Mouse (Mus musculus) intestine, embryonic 16.5 days (tissue): ENCODE results near the gene Piwil4. TPM values are rescaled to one million over a fixed set of nuclear protein-coding genes. Genes with fewer than 3 reads are reported as not detected.

ENCODE experiments used
- ATAC-seq: fragments of 200-750 bp; cut with Nextera tagmentation; 2 replicates; pipeline ENCODE4 v1.8.0; 2017; ENCODE audit warnings: moderate TSS enrichment, moderate library complexity
- H3K27ac ChIP-seq: fragments of 300-500 bp; sonication (generic); 2 replicates; pipeline ENCODE4 v1.5.1; 2014; ENCODE audit warnings: mild to moderate bottlenecking, low read length
- H3K27me3 ChIP-seq: fragments of 300-500 bp; sonication (generic); replicated peaks from 2 replicates; pipeline ENCODE4 v1.6.1; 2014; ENCODE audit warnings: low read length, control low read depth, mixed read lengths; ENCODE audit not compliant: control insufficient read depth, insufficient read depth
- H3K36me3 ChIP-seq: fragments of 300-500 bp; sonication (generic); 2 replicates; pipeline ENCODE4 v1.6.1; 2014; ENCODE audit warnings: low read length, control low read depth; ENCODE audit not compliant: control insufficient read depth, insufficient read depth
- H3K4me1 ChIP-seq: fragments of 300-500 bp; sonication (generic); 2 replicates; pipeline ENCODE4 v1.6.1; 2014; ENCODE audit warnings: low read length, control low read depth, mixed read lengths; ENCODE audit not compliant: control insufficient read depth, insufficient read depth
- H3K4me2 ChIP-seq: fragments of 300-500 bp; sonication (generic); 2 replicates; pipeline ENCODE4 v1.6.1; 2014; ENCODE audit warnings: low read depth, low read length, control low read depth
- H3K4me3 ChIP-seq: fragments of 300-500 bp; sonication (generic); 2 replicates; pipeline ENCODE4 v1.5.1; 2014; ENCODE audit warnings: mild to moderate bottlenecking, low read length
- H3K9ac ChIP-seq: fragments of 300-500 bp; sonication (generic); 2 replicates; pipeline ENCODE4 v1.6.1; 2014; ENCODE audit warnings: low read depth, low read length
- H3K9me3 ChIP-seq: fragments of 300-500 bp; sonication (generic); 2 replicates; pipeline ENCODE4 v1.6.1; 2016; ENCODE audit warnings: low read length, control low read depth; ENCODE audit not compliant: control insufficient read depth
- WGBS: fragments of 180-500 bp; shearing (Covaris S2); extraction: QIAGEN DNeasy Blood & Tissue Kit; methylation state at CpG from one replicate; pipeline ENCODE4 v1.1.7; 2014; 5-methylcytosine and 5-hydroxymethylcytosine counted together
- polyA plus RNA-seq: library from polyadenylated mRNA; unstranded; fragments of >200 nt; fragmentation: Nextera tagmentation; extraction: Ambion mirVana; gene quantifications from 2 replicates; pipeline ENCODE4 v1.2.1, GENCODE M21; 2015

Gene Piwil4
- polyA plus RNA-seq, 1 experiment from 2014 or later = 0.21 TPM

- H3K4me2 ChIP-seq = no peak overlapping the region
- H3K4me3 ChIP-seq = no peak overlapping the region
- ATAC-seq = peak; percentile 66
- no peak overlapping the region for H3K27ac ChIP-seq
- H3K9me3 ChIP-seq = no peaks in the 10 kb centered on the region
- no peak overlapping the region for H3K9ac ChIP-seq
- H3K4me1 ChIP-seq = 0 out of 2 replicates have a peak, but pooled peaks cover 3% of the 10 kb centered on the region
- no peaks in the 10 kb centered on the region for H3K27me3 ChIP-seq
- 31% methylated on average over 9 of the region's 9 CpGs for WGBS
- H3K36me3 ChIP-seq = no peaks in the 10 kb centered on the region
These were observed 9.5 kb downstream of the Piwil4 start for GRCm38 (mm10) chr9:14730941-14731541.

GRCm38 (mm10) chr9:14728365-14728764, 12.2 kb downstream of the Piwil4 start:
- Histone ChIP-seq H3K4me3 (no peak overlapping the region), H3K9me3 (no peaks in the 10 kb centered on the region), H3K27me3 (no peaks in the 10 kb centered on the region), H3K4me2 (no peak overlapping the region), H3K4me1 (0 out of 2 replicates have a peak, but pooled peaks cover 3% of the 10 kb centered on the region), H3K9ac (no peak overlapping the region), H3K36me3 (no peaks in the 10 kb centered on the region), H3K27ac (no peak overlapping the region)
- no peak for ATAC-seq
- 62% methylated on average over 4 of the region's 4 CpGs for WGBS

DNA sequence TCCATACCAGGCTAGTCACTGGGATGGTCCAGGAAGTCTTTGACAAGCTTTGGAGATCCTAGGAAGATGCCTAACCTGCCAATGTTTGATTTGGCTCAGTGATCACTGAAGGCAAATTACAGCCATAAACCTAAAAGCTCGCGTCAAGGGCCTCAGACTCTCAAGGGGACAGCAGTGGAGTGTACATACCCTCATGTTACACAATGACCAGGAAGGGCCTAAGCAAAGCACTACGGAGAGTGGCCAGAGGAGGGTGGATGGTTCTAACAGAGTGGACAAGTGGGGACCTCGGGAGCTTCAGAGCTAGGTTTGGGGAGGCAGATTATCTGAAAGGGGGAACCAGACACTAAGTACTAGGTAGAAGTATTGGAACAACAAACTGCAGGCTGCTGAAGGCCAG, 13.9 kb downstream of the Piwil4 start:
- H3K27ac ChIP-seq = no peak overlapping the region
- no peak for ATAC-seq
- H3K27me3 ChIP-seq = no peaks in the 10 kb centered on the region
- H3K36me3 ChIP-seq = no peaks in the 10 kb centered on the region
- 68% methylated on average over 4 of the region's 4 CpGs for WGBS
- no peaks in the 10 kb centered on the region for H3K9me3 ChIP-seq
- H3K4me1 ChIP-seq = 0 out of 2 replicates have a peak, but pooled peaks cover 3% of the 10 kb centered on the region
- H3K4me3 ChIP-seq = no peak overlapping the region
- H3K4me2 ChIP-seq = no peak overlapping the region
- H3K9ac ChIP-seq = no peak overlapping the region

DNA sequence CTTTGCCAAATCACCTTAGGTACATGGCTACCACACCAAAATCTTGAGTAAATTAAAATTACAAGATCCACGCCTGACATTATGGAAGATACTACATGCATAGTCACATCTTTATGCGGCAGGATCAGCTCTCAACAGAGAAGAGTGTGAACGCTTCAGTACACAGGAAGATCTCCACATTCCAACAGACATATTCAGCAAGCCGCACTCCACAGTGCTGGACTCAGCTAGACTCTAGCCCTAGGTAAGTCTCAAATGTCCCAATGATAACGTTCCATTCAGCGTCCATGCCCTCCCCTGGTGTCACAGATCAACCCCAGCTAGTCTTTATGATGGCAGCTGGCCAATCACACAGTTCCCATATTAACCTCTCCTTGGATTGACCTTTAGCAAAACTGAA, 14.5 kb downstream of the Piwil4 start:
- Histone ChIP-seq H3K27me3 (no peaks in the 10 kb centered on the region), H3K9ac (no peak overlapping the region), H3K36me3 (no peaks in the 10 kb centered on the region), H3K4me3 (no peak overlapping the region), H3K4me2 (no peak overlapping the region), H3K9me3 (no peaks in the 10 kb centered on the region), H3K4me1 (0 out of 2 replicates have a peak, but pooled peaks cover under 1% of the 10 kb centered on the region), H3K27ac (no peak overlapping the region)
- 83% methylated on average over 6 of the region's 6 CpGs for WGBS
- ATAC-seq = no peak

DNA sequence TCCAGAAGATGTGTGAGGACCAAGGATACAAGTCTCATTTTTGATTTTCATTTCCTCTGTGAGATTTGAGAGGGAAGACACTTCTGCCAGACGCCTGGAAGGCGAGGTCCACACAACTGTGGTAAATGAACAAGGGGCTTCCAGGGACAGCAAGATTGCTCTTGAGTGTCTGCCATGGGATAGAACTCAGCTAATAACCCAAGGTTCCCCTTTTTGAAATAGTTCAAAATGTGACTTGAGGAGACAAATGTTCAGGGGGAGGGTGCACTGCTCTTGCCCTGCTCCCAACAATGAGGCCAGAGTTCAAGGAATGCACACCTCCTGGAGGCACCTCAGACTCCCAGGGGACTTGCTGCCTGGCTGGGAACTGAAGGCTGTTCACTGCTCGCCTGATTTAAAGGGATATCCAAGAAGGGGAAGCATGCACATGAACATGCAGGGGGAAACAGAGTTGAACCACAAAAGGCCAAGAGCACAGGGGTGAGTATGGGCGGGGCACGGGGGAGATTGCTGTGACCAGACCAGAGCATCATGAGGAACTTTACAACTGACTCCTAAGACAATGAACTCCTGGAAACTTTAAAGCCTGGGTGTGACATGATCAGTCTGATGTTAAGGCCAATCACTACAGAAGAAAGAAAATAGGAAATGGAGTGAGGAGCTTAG, 15.6 kb downstream of the Piwil4 start:
- Histone ChIP-seq H3K4me1 (no peaks in the 10 kb centered on the region), H3K9ac (no peak overlapping the region), H3K4me3 (no peak overlapping the region), H3K27ac (no peak overlapping the region), H3K4me2 (no peak overlapping the region), H3K27me3 (no peaks in the 10 kb centered on the region), H3K36me3 (no peaks in the 10 kb centered on the region), H3K9me3 (no peaks in the 10 kb centered on the region)
- WGBS = 69% methylated on average over 5 of the region's 5 CpGs
- ATAC-seq = no peak

DNA sequence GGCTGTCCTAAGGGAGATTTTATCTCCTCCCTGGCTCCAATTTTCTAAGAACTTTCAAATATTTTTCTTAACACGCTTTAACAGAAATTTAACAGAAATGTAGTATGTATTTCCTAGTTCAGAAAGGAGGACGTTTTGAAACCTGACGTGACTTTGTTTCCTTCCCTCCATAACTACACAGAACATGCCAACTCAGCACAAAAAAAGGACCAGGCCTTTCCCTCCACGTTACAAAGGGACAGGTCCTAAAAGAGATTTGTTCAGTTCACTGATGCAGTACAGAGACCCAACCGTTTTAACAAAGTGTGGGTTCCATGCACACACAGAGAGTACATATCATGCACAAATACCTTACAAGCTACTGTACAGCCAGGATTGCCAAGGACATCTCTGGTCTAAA, 18.9 kb downstream of the Piwil4 start:
- WGBS = 76% methylated on average over 5 of the region's 5 CpGs
- no peak overlapping the region for H3K27ac ChIP-seq

GRCm38 (mm10) chr9:14720384-14720783, 20.1 kb downstream of the Piwil4 start:
- WGBS = 47% methylated on average over 2 of the region's 2 CpGs
- no peaks in the 10 kb centered on the region for H3K9me3 ChIP-seq
- H3K9ac ChIP-seq = no peak overlapping the region
- no peak overlapping the region; the same call in 1 of the 2 replicates for H3K27ac ChIP-seq
- peak; percentile 69 for ATAC-seq
- H3K4me3 ChIP-seq = no peak overlapping the region
- peaks cover 4% of the 10 kb centered on the region for H3K4me1 ChIP-seq
- H3K4me2 ChIP-seq = no peak overlapping the region
- H3K27me3 ChIP-seq = no peaks in the 10 kb centered on the region
- no peaks in the 10 kb centered on the region for H3K36me3 ChIP-seq

More for the DNA sequence above, 18.9 kb downstream of the Piwil4 start:
- Histone ChIP-seq H3K27me3 (no peaks in the 10 kb centered on the region), H3K4me1 (peaks cover 4% of the 10 kb centered on the region), H3K36me3 (no peaks in the 10 kb centered on the region), H3K4me3 (no peak overlapping the region), H3K9me3 (no peaks in the 10 kb centered on the region), H3K9ac (no peak overlapping the region), H3K4me2 (no peak overlapping the region)
- ATAC-seq = no peak

- Histone ChIP-seq H3K27ac (no peak overlapping the region), H3K4me2 (peak overlapping the region; percentile 38), H3K4me3 (no peak overlapping the region), H3K4me1 (peaks cover 4% of the 10 kb centered on the region), H3K9ac (no peak overlapping the region), H3K36me3 (no peaks in the 10 kb centered on the region), H3K27me3 (no peaks in the 10 kb centered on the region), H3K9me3 (no peaks in the 10 kb centered on the region)
- no peak for ATAC-seq
These were observed 22.2 kb downstream of the Piwil4 start for GRCm38 (mm10) chr9:14718332-14718691.

DNA sequence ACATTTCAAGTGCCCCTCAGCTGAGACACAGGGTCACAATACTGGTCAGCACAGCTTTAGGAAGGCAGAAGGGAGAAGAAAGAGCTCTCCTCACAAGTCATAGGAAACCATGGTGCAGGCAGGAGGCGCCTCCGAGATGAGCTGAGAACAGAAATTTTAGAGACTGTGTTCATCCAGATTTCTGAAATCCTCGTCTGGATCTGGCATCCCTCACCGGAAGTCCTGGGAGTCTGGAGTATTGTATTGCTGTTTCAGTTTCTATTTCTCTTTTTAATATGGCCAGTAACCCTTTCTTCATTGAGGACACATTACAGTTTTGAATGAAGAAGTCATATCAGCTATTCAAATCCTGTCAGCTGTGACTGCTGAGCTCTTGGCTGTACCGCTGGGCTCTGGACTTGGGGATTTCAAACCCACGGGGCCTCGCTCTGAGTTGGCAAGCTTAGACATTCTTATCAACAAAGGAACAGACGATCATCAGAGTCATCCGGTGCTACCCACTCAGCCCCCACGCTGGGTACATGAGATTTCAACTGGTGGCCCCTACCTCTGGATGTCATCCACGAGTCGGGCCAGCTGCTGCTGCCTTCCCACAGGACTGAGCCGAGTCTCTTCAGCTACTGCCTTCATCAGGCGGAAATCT, 22.7 kb downstream of the Piwil4 start:
- Histone ChIP-seq H3K4me2 (peak overlapping the region; percentile 38), H3K9ac (no peak overlapping the region), H3K4me1 (peaks cover 4% of the 10 kb centered on the region), H3K27me3 (no peaks in the 10 kb centered on the region), H3K36me3 (no peaks in the 10 kb centered on the region), H3K27ac (no peak overlapping the region), H3K4me3 (no peak overlapping the region), H3K9me3 (no peaks in the 10 kb centered on the region)
- peak; percentile 41; the same call in 1 of the 2 replicates for ATAC-seq
- WGBS = 49% methylated on average over 14 of the region's 14 CpGs
